Mouse (Mus musculus) cerebellum, adult 2 months (tissue): ENCODE measurements around the gene Gspt2. TPM values are rescaled to one million over a fixed set of nuclear protein-coding genes. Genes with fewer than 3 reads are reported as not detected.
"Not testable (repeated sequence)": the region's sequence is repeated elsewhere in the genome, so short reads cannot be mapped to it uniquely, and the experiment has no call there.

Experiments used
- DNase-seq, 2 experiments: peaks; one replicate each; pipeline ENCODE4 v3.0.0; 2021
- H3K27ac ChIP-seq: fragments of 200-500 bp; 2 replicates; pipeline ENCODE4 v1.5.1; 2012; ENCODE audit warnings: low read length, control low read depth, inconsistent platforms; ENCODE audit not compliant: insufficient read depth
- H3K27me3 ChIP-seq: fragments of 200-500 bp; 2 replicates; pipeline ENCODE4 v1.6.1; 2012; ENCODE audit warnings: inconsistent platforms, mild to moderate bottlenecking, low read length, moderate library complexity; ENCODE audit not compliant: control insufficient read depth, insufficient read depth
- H3K4me1 ChIP-seq: fragments of 200-500 bp; 2 replicates; pipeline ENCODE4 v1.6.1; 2011; ENCODE audit warnings: low read length; ENCODE audit not compliant: control insufficient read depth, insufficient read depth
- H3K4me3 ChIP-seq: fragments of 200-500 bp; replicated peaks from 2 replicates; pipeline ENCODE3; 2011; ENCODE audit warnings: mild to moderate bottlenecking, low read depth, low read length, control low read depth; ENCODE audit not compliant: insufficient read depth
- CTCF ChIP-seq: fragments of 200-500 bp; IDR thresholded peaks from 2 replicates; pipeline ENCODE4 v1.5.1; 2011; ENCODE audit warnings: low read depth, mild to moderate bottlenecking, control low read depth, low read length, moderate library complexity, borderline replicate concordance; ENCODE audit not compliant: insufficient read depth
- POLR2A ChIP-seq: fragments of 200-500 bp; IDR thresholded peaks from 2 replicates; pipeline ENCODE4 v1.6.1; 2011; ENCODE audit warnings: low read length, control low read depth, borderline replicate concordance; ENCODE audit not compliant: insufficient read depth
- WGBS: fragments of 180-500 bp; shearing (Covaris S2); methylation state at CpG from one replicate; pipeline ENCODE4 v1.1.7; 2018; 5-methylcytosine and 5-hydroxymethylcytosine counted together
- polyA plus RNA-seq: library from polyadenylated mRNA; depleted of rRNA; stranded (reverse); fragments of >200 nt; gene quantifications from 2 replicates; pipeline ENCODE4 v1.2.3, GENCODE M21; 2012; rRNA removed

Gene Gspt2
- polyA plus RNA-seq = 27.1 and 27.3 TPM in 2 replicates

- peak; percentile 64 to 73 for DNase-seq
- 9% methylated on average over 52 of the region's 53 CpGs for WGBS
- Histone ChIP-seq H3K27ac (peak within 1 kb of the TSS; percentile 54), H3K27me3 (no peaks in the 10 kb centered on the region), H3K4me1 (no peaks in the 10 kb centered on the region), H3K4me3 (peak within 1 kb of the TSS; percentile 71)
- peak; percentile 43; the same call in 1 of the 2 replicates for TF ChIP-seq POLR2A
- no peak for TF ChIP-seq CTCF
Measured at GRCm38 (mm10) chrX:94635961-94636563, at the start of gene Gspt2. TSS of gene Gspt2 (plus strand) at chrX:94636069.

- WGBS = 20% methylated on average over 13 of the region's 13 CpGs
- H3K4me3 ChIP-seq = no peak overlapping the region
- H3K27me3 ChIP-seq = no peaks in the 10 kb centered on the region
- H3K4me1 ChIP-seq = no peaks in the 10 kb centered on the region
- peak in 1 of 2 experiments; percentile 12 for DNase-seq
- no peak overlapping the region for H3K27ac ChIP-seq
- TF ChIP-seq POLR2A (no peak), CTCF (no peak)
Measured at GRCm38 (mm10) chrX:94624835-94625803, 10.8 kb upstream of the Gspt2 start.

GRCm38 (mm10) chrX:94636911-94637310 is 1.0 kb downstream of the Gspt2 start:
- TF ChIP-seq POLR2A (no peak), CTCF (no peak)
- no peak overlapping the region for H3K27ac ChIP-seq
- WGBS = 22% methylated on average over 8 of the region's 8 CpGs
- H3K27me3 ChIP-seq = no peaks in the 10 kb centered on the region
- peak; percentile 3 to 12 for DNase-seq
- peak overlapping the region; percentile 71 for H3K4me3 ChIP-seq
- no peaks in the 10 kb centered on the region for H3K4me1 ChIP-seq

- TF ChIP-seq CTCF (no peak), POLR2A (no peak)
- Histone ChIP-seq H3K27me3 (no peaks in the 10 kb centered on the region), H3K27ac (no peak overlapping the region), H3K4me1 (no peaks in the 10 kb centered on the region), H3K4me3 (no peak overlapping the region)
- no peak for DNase-seq
Measured at GRCm38 (mm10) chrX:94648541-94648940, 12.7 kb downstream of the Gspt2 start.

GRCm38 (mm10) chrX:94657734-94658133 is 21.9 kb downstream of the Gspt2 start:
- no peaks in the 10 kb centered on the region for H3K4me1 ChIP-seq
- no peak overlapping the region for H3K4me3 ChIP-seq
- WGBS = 28% methylated on average over 2 of the region's 2 CpGs
- TF ChIP-seq CTCF (no peak), POLR2A (no peak)
- no peak overlapping the region for H3K27ac ChIP-seq
- no peaks in the 10 kb centered on the region for H3K27me3 ChIP-seq
- DNase-seq = no peak

- Histone ChIP-seq H3K27me3 (no peaks in the 10 kb centered on the region), H3K4me1 (no peaks in the 10 kb centered on the region), H3K27ac (no peak overlapping the region), H3K4me3 (no peak overlapping the region)
- TF ChIP-seq POLR2A (no peak), CTCF (no peak)
- WGBS = 59% methylated on average over 4 of the region's 4 CpGs
- no peak for DNase-seq
Measured at GRCm38 (mm10) chrX:94670814-94671213, 34.9 kb downstream of the Gspt2 start.

GRCm38 (mm10) chrX:94674977-94675376 is 39.1 kb downstream of the Gspt2 start:
- Histone ChIP-seq H3K4me1 (no peaks in the 10 kb centered on the region), H3K27me3 (no peaks in the 10 kb centered on the region), H3K4me3 (no peak overlapping the region), H3K27ac (no peak overlapping the region)
- DNase-seq = peak; percentile 15
- WGBS = 36% methylated on average over 4 of the region's 4 CpGs
- no peak for TF ChIP-seq POLR2A
- peak; percentile 33; the same call in 1 of the 2 replicates for TF ChIP-seq CTCF

- WGBS = no CpG with 5 or more reads among the region's 2 CpGs
- H3K27ac ChIP-seq, DNase-seq, H3K27me3 ChIP-seq, H3K4me3 ChIP-seq, H3K4me1 ChIP-seq: not testable (repeated sequence)
Measured at GRCm38 (mm10) chrX:94681581-94681980, 45.7 kb downstream of the Gspt2 start.

GRCm38 (mm10) chrX:94689593-94689992 is 53.7 kb downstream of the Gspt2 start:
- H3K27ac ChIP-seq, H3K4me1 ChIP-seq, H3K4me3 ChIP-seq, H3K27me3 ChIP-seq: not testable (repeated sequence)
- DNase-seq = peak; percentile 14 to 31
- 55% methylated on average over 5 of the region's 5 CpGs for WGBS

Other genes starting within 250 kb of the Gspt2 start
- gene Maged1, start 93.9 kb upstream of the Gspt2 start, polyA plus RNA-seq = 430 and 476 TPM in 2 replicates
- gene Zxdb, start 88.5 kb downstream of the Gspt2 start, polyA plus RNA-seq = 8.0 and 8.2 TPM in 2 replicates